Mouse (Mus musculus): Measurements from ENCODE around the gene Nphs1. TPM values are rescaled to one million over a fixed set of nuclear protein-coding genes. Genes with fewer than 3 reads are reported as not detected.

The Nphs1 gene
- polyA plus RNA-seq (2016; fragmentation: Nextera tagmentation; extraction: Ambion mirVana) = 0.06 and 0.23 TPM in 2 replicates

DNA sequence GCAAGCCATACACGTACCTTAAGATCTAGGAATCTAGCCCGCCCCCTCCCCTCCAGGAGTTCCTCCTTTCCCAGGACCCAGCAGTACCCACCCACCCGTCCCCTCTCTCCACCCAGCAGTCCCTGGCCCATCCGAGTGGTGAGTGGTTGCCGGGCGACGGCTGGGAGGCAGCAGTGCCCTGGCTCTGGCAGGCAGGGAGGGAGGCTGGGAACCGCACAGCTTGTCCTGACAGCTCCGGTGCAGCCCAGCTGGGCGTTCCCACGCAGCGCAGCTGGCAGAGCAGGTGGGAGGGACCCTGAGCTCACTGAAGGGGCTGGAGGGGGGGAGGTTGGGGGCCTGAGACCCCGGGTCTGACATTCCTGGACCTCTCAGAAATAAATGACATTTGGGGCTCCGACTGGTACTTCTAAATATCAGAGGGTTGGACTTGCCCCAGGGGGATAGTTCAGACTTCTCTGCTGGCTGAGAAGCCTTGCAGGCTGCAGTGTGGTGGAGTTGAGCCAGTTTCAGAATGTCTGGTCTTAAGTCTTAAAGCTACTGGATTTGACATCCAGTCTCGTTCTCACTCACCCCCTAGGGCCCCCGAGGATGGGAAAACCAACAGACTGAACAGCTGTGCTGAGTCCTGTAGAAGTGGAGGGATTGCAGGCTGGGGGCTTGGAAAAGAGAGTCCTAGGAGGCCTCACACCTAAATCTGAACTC is at the start of gene Nphs1, which contains the start of gene Kirrel2:
TSS of gene Nphs1 (plus strand) at position 687 of the 702 bp plus-strand sequence.
TSS of gene Kirrel2 (minus strand) at position 62 of the 702 bp plus-strand sequence.
- Histone ChIP-seq H3K27ac (ENCODE audit: poor library complexity, severe bottlenecking) (no peak within 1 kb of the TSS), H3K4me2 (peak within 1 kb of the TSS; percentile 32), H3K27me3 (replicated peaks) (peaks cover 99% of the 10 kb centered on the region), H3K36me3 (no peaks in the 10 kb centered on the region), H3K9me3 (replicated peaks) (0 out of 2 replicates have a peak, but pooled peaks cover 8% of the 10 kb centered on the region), H3K4me3 (peak within 1 kb of the TSS; percentile 1; the same call in 1 of the 2 replicates), H3K4me1 (replicated peaks) (no peaks in the 10 kb centered on the region; the same call in none of the 2 replicates), H3K9ac (0 out of 2 replicates have a peak within 1 kb of the TSS, but pooled peaks have one; percentile 13)
- ATAC-seq (ENCODE audit: insufficient number of reproducible peaks, low FRiP score) = 0 out of 2 replicates have a peak, but pooled peaks have one; percentile 11
- WGBS = 3% methylated on average over 16 of the region's 16 CpGs

- H3K4me3 ChIP-seq = no peak overlapping the region
- H3K9ac ChIP-seq = no peak overlapping the region
- H3K27ac ChIP-seq (ENCODE audit: poor library complexity, severe bottlenecking) = no peak overlapping the region
- H3K4me1 ChIP-seq (replicated peaks) = no peaks in the 10 kb centered on the region
- 81% methylated on average over 3 of the region's 3 CpGs for WGBS
- ATAC-seq (ENCODE audit: insufficient number of reproducible peaks, low FRiP score) = no peak
- no peaks in the 10 kb centered on the region for H3K9me3 ChIP-seq (replicated peaks)
- H3K4me2 ChIP-seq = no peak overlapping the region
- no peaks in the 10 kb centered on the region for H3K36me3 ChIP-seq
- H3K27me3 ChIP-seq (replicated peaks) = peaks cover 4% of the 10 kb centered on the region; the same call in 1 of the 2 replicates
These were observed 49.5 kb upstream of the Nphs1 start for GRCm38 (mm10) chr7:30408639-30409038.

- Histone ChIP-seq H3K4me1 (replicated peaks) (no peaks in the 10 kb centered on the region), H3K27ac (ENCODE audit: poor library complexity, severe bottlenecking) (no peak overlapping the region), H3K36me3 (no peaks in the 10 kb centered on the region), H3K4me3 (no peak overlapping the region), H3K4me2 (no peak overlapping the region), H3K27me3 (replicated peaks) (peaks cover 4% of the 10 kb centered on the region; the same call in 1 of the 2 replicates), H3K9me3 (replicated peaks) (no peaks in the 10 kb centered on the region), H3K9ac (no peak overlapping the region)
- WGBS = 58% methylated on average over 2 of the region's 2 CpGs
- ATAC-seq (ENCODE audit: insufficient number of reproducible peaks, low FRiP score) = no peak
These were observed 48.3 kb upstream of the Nphs1 start for GRCm38 (mm10) chr7:30409789-30410188.

DNA sequence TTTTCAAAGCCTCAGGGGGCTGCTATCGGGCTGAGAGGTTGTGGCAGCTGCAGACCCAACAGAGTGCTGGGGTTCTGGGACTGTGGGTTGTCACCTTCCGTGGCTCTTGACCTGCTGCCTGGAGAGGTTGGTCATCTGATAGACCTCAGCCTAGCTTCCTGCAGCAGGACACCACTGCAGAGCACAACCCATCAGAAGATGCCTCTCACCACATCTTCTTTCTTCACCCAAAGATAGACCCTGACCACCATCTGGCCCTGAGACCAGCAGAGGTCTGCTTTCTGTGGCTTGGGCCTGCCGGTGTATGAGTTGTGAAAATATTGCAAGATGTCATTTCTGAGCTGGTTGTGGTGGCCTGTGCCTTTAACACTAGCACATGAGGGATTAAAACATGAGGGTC is 47.1 kb upstream of the Nphs1 start:
- Histone ChIP-seq H3K9ac (no peak overlapping the region), H3K4me3 (no peak overlapping the region), H3K27me3 (replicated peaks) (peaks cover 4% of the 10 kb centered on the region; the same call in 1 of the 2 replicates), H3K9me3 (replicated peaks) (no peaks in the 10 kb centered on the region), H3K4me2 (no peak overlapping the region), H3K36me3 (no peaks in the 10 kb centered on the region), H3K27ac (ENCODE audit: poor library complexity, severe bottlenecking) (no peak overlapping the region), H3K4me1 (replicated peaks) (no peaks in the 10 kb centered on the region)
- 65% methylated on average over 3 of the region's 3 CpGs for WGBS
- ATAC-seq (ENCODE audit: insufficient number of reproducible peaks, low FRiP score) = no peak

- Histone ChIP-seq H3K27ac (ENCODE audit: poor library complexity, severe bottlenecking) (no peak overlapping the region), H3K4me3 (no peak overlapping the region), H3K4me1 (replicated peaks) (no peaks in the 10 kb centered on the region), H3K9me3 (replicated peaks) (no peaks in the 10 kb centered on the region), H3K4me2 (no peak overlapping the region), H3K27me3 (replicated peaks) (peaks cover 4% of the 10 kb centered on the region; the same call in 1 of the 2 replicates), H3K9ac (no peak overlapping the region), H3K36me3 (no peaks in the 10 kb centered on the region)
- 50% methylated on average over 4 of the region's 4 CpGs for WGBS
- no peak for ATAC-seq (ENCODE audit: insufficient number of reproducible peaks, low FRiP score)
These were observed 45.4 kb upstream of the Nphs1 start for GRCm38 (mm10) chr7:30412735-30413147.

GRCm38 (mm10) chr7:30413596-30413995 is 44.5 kb upstream of the Nphs1 start, which contains the start of gene Tyrobp:
Gene Tyrobp, plus strand, starts transcription at chr7:30413760.
- 67% methylated on average over 5 of the region's 5 CpGs for WGBS
- ATAC-seq (ENCODE audit: insufficient number of reproducible peaks, low FRiP score) = no peak
- Histone ChIP-seq H3K9me3 (replicated peaks) (no peaks in the 10 kb centered on the region; the same call in 1 of the 2 replicates), H3K4me3 (no peak within 1 kb of the TSS), H3K4me1 (replicated peaks) (no peaks in the 10 kb centered on the region), H3K27me3 (replicated peaks) (peaks cover 4% of the 10 kb centered on the region; the same call in 1 of the 2 replicates), H3K9ac (no peak within 1 kb of the TSS), H3K27ac (ENCODE audit: poor library complexity, severe bottlenecking) (no peak within 1 kb of the TSS), H3K36me3 (no peaks in the 10 kb centered on the region), H3K4me2 (no peak within 1 kb of the TSS)

DNA sequence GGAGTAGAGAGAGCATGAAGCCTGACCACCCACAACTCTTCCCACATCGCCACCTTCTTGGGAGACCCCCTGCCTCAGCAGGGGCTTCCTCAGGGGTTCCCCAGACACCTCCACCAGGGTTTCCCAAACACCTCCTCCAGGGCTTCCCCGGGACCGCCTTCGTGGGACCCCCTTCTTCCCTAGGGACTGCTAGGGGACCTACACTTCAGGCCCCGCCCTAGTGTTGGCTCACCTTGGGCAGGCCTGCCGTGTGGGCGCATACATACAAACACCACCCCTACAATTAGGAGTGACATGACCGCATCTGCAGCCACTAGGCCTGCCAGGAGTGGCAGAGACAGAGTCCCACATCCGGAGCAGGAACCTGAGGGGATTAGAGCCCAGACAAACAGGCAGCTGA is 40.3 kb upstream of the Nphs1 start:
- ATAC-seq (ENCODE audit: insufficient number of reproducible peaks, low FRiP score) = no peak
- WGBS = 61% methylated on average over 9 of the region's 9 CpGs

GRCm38 (mm10) chr7:30419561-30420499 is 38.3 kb upstream of the Nphs1 start, which contains the start of gene Hcst:
Gene Hcst, minus strand, starts transcription at chr7:30419854.
- Histone ChIP-seq H3K27ac (ENCODE audit: poor library complexity, severe bottlenecking) (no peak within 1 kb of the TSS), H3K36me3 (no peaks in the 10 kb centered on the region), H3K4me2 (no peak within 1 kb of the TSS), H3K27me3 (replicated peaks) (peaks cover 8% of the 10 kb centered on the region; the same call in 1 of the 2 replicates), H3K9ac (no peak within 1 kb of the TSS), H3K4me3 (no peak within 1 kb of the TSS), H3K4me1 (replicated peaks) (0 out of 2 replicates have a peak, but pooled peaks cover 11% of the 10 kb centered on the region), H3K9me3 (replicated peaks) (peaks cover 10% of the 10 kb centered on the region)
- ATAC-seq (ENCODE audit: insufficient number of reproducible peaks, low FRiP score) = no peak
- WGBS = 56% methylated on average over 10 of the region's 10 CpGs

More for the DNA sequence above, 40.3 kb upstream of the Nphs1 start:
- no peak overlapping the region for H3K4me3 ChIP-seq
- H3K4me1 ChIP-seq (replicated peaks) = 0 out of 2 replicates have a peak, but pooled peaks cover 11% of the 10 kb centered on the region
- H3K9ac ChIP-seq = no peak overlapping the region
- no peaks in the 10 kb centered on the region for H3K36me3 ChIP-seq
- peaks cover 10% of the 10 kb centered on the region for H3K9me3 ChIP-seq (replicated peaks)
- no peak overlapping the region for H3K27ac ChIP-seq (ENCODE audit: poor library complexity, severe bottlenecking)
- peaks cover 8% of the 10 kb centered on the region; the same call in 1 of the 2 replicates for H3K27me3 ChIP-seq (replicated peaks)
- no peak overlapping the region for H3K4me2 ChIP-seq

DNA sequence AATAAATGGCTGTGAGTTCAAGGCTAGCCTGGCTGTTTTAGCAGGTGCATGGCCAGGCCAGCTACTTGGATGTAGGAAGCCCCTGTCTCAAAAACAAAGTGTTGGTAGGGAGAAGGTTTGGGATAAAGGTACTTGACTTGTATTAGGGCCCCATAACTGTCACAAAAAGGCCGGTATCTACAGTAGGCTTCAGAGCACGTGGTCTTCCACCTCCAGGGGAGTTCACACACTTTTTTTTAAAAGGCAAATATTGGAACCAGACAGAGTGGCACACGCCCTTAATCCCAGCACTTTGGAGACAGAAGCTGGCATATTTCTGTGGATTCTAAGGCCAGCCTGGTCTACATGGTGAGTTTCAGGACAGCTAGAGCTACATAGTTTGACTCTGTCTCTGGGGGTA is 37.4 kb upstream of the Nphs1 start:
- Histone ChIP-seq H3K4me3 (no peak overlapping the region), H3K36me3 (peaks cover 6% of the 10 kb centered on the region), H3K27me3 (replicated peaks) (peaks cover 8% of the 10 kb centered on the region; the same call in 1 of the 2 replicates), H3K9ac (no peak overlapping the region), H3K4me2 (no peak overlapping the region), H3K27ac (ENCODE audit: poor library complexity, severe bottlenecking) (no peak overlapping the region), H3K4me1 (replicated peaks) (0 out of 2 replicates have a peak, but pooled peaks cover 11% of the 10 kb centered on the region), H3K9me3 (replicated peaks) (peaks cover 10% of the 10 kb centered on the region)
- 80% methylated on average over 3 of the region's 3 CpGs for WGBS
- ATAC-seq (ENCODE audit: insufficient number of reproducible peaks, low FRiP score) = no peak

- 0 out of 2 replicates have a peak, but pooled peaks cover 11% of the 10 kb centered on the region for H3K4me1 ChIP-seq (replicated peaks)
- ATAC-seq (ENCODE audit: insufficient number of reproducible peaks, low FRiP score) = peak; percentile 34; the same call in 1 of the 2 replicates
- peak within 1 kb of the TSS; percentile 67 for H3K4me3 ChIP-seq
- peak within 1 kb of the TSS; percentile 66 for H3K9ac ChIP-seq
- 9% methylated on average over 31 of the region's 31 CpGs for WGBS
- H3K27me3 ChIP-seq (replicated peaks) = peaks cover 8% of the 10 kb centered on the region; the same call in 1 of the 2 replicates
- peaks cover 11% of the 10 kb centered on the region for H3K36me3 ChIP-seq
- H3K27ac ChIP-seq (ENCODE audit: poor library complexity, severe bottlenecking) = peak within 1 kb of the TSS; percentile 37; the same call in 1 of the 2 replicates
- peak within 1 kb of the TSS; percentile 98 for H3K4me2 ChIP-seq
- peaks cover 10% of the 10 kb centered on the region for H3K9me3 ChIP-seq (replicated peaks)
These were observed 36.8 kb upstream of the Nphs1 start, which contains the start of gene Nfkbid for GRCm38 (mm10) chr7:30421175-30421889. Gene Nfkbid, plus strand, starts transcription at chr7:30421732.

Measured in heart, embryonic 12.5 days (tissue).